Mouse (Mus musculus) olfactory bulb, adult 2 months (tissue): ENCODE results near the gene Rnase2b. TPM values are rescaled to one million over a fixed set of nuclear protein-coding genes. Genes with fewer than 3 reads are reported as not detected.
"Not testable (repeated sequence)": the region's sequence is repeated elsewhere in the genome, so short reads cannot be mapped to it uniquely, and the experiment has no call there.

Source experiments
- H3K27ac ChIP-seq: fragments of 200-500 bp; 2 replicates; pipeline ENCODE4 v1.5.1; 2012; ENCODE audit warnings: low read depth, low read length; ENCODE audit not compliant: insufficient read depth
- H3K4me1 ChIP-seq: fragments of 200-500 bp; 2 replicates; pipeline ENCODE4 v1.6.1; 2012; ENCODE audit warnings: low read length; ENCODE audit not compliant: control insufficient read depth, insufficient read depth
- H3K4me3 ChIP-seq: fragments of 200-500 bp; 2 replicates; pipeline ENCODE4 v1.5.1; 2012; ENCODE audit warnings: mild to moderate bottlenecking, low read depth, low read length, moderate library complexity; ENCODE audit not compliant: insufficient read depth
- CTCF ChIP-seq: fragments of 200-500 bp; IDR thresholded peaks from 2 replicates; pipeline ENCODE4 v1.5.1; 2012; ENCODE audit warnings: low read depth, mild to moderate bottlenecking, low read length, moderate library complexity; ENCODE audit not compliant: insufficient read depth
- POLR2A ChIP-seq: fragments of 200-500 bp; IDR thresholded peaks from 2 replicates; pipeline ENCODE4 v1.6.1; 2012; ENCODE audit warnings: mild to moderate bottlenecking, low read depth, low read length, moderate library complexity; ENCODE audit not compliant: insufficient read depth
- WGBS: fragments of 180-500 bp; shearing (Covaris S2); methylation state at CpG from one replicate; pipeline ENCODE4 v1.1.7; 2018; 5-methylcytosine and 5-hydroxymethylcytosine counted together
- polyA plus RNA-seq: library from polyadenylated mRNA; stranded (reverse); fragments of >200 nt; gene quantifications from 2 replicates; pipeline ENCODE4 v1.2.4, GENCODE M21; 2012; ENCODE audit warnings: low replicate concordance; ENCODE audit not compliant: missing spikeins, insufficient read depth, insufficient read length

Gene Rnase2b
- polyA plus RNA-seq, 1 experiment: not detected

GRCm38 (mm10) chr14:51150206-51150831 is 11.7 kb upstream of the Rnase2b start:
- 84% methylated on average over 3 of the region's 3 CpGs for WGBS
- Histone ChIP-seq H3K27ac (no peak overlapping the region), H3K4me1 (no peaks in the 10 kb centered on the region), H3K4me3 (no peak overlapping the region)
- TF ChIP-seq CTCF (no peak), POLR2A (no peak)

DNA sequence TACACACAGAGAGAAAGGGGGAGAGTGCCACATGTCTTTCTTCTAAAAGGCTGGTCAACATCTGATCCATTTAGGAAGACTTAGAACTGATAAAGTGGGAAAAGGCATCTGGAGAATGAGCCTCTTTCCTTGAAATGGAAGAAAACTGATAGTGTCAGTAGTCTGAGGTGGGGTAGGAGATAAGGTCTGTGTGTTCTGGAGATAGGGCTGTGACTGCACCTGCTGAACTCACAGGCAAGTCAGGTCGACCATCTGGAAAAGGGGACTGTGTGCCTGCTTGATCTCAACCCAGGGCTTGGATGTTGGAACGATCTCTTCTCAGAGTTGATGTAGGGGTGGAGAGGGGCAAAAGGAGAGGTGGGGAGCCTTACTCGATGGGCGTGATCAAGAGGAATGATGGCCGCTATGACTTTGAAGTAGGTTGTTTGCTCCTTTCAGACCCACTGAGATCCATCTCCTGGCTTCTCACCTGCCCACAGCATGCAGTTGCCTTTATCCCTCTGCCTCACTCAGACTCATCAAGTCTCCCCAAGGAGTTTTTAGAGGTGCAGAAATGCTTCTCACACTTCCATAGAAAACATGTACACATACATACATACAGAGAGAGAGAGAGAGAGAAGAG is 9.7 kb upstream of the Rnase2b start:
- WGBS: 89% methylated on average over 5 of the region's 5 CpGs
- H3K4me3 ChIP-seq: no peak overlapping the region
- H3K4me1 ChIP-seq: no peaks in the 10 kb centered on the region
- no peak overlapping the region for H3K27ac ChIP-seq
- no peak for TF ChIP-seq POLR2A

GRCm38 (mm10) chr14:51156056-51156735 is 5.9 kb upstream of the Rnase2b start:
- TF ChIP-seq POLR2A (no peak), CTCF (no peak)
- 92% methylated on average over 5 of the region's 5 CpGs for WGBS

GRCm38 (mm10) chr14:51156736-51157068 is 5.4 kb upstream of the Rnase2b start:
- no peak overlapping the region for H3K27ac ChIP-seq
- no peak overlapping the region for H3K4me3 ChIP-seq
- TF ChIP-seq POLR2A (no peak), CTCF (no peak)
- WGBS: 85% methylated on average over 4 of the region's 4 CpGs
- H3K4me1 ChIP-seq: no peaks in the 10 kb centered on the region

More at GRCm38 (mm10) chr14:51156056-51156735, 5.9 kb upstream of the Rnase2b start:
- H3K27ac ChIP-seq: no peak overlapping the region
- no peaks in the 10 kb centered on the region for H3K4me1 ChIP-seq
- no peak overlapping the region for H3K4me3 ChIP-seq

- no peak for TF ChIP-seq POLR2A
- TF ChIP-seq CTCF: no peak
- no peaks in the 10 kb centered on the region for H3K4me1 ChIP-seq
- no peak overlapping the region for H3K4me3 ChIP-seq
- WGBS: 96% methylated on average over 1 of the region's 1 CpGs
- no peak overlapping the region for H3K27ac ChIP-seq
Observed at GRCm38 (mm10) chr14:51157072-51157471, 5.0 kb upstream of the Rnase2b start.

DNA sequence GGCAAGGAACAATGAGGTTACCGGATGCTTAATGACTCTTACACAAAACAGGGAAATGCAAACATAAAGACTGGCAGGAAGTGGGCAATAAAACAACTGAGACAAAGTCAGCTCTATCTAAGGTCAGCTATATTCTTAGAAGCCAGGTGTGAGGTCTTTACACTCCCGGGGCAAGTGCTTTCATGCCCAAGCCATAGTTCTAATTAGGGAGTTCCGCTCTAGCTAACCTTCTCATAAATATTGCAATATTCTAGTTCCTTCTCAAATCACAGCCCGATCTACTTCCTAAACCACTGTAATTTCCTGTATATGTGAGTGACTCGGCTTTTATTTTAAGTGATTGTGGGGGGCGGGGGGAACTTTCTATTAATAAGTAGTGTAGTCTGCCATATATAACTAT is 1.3 kb downstream of the Rnase2b start:
- 77% methylated on average over 6 of the region's 6 CpGs for WGBS
- H3K27ac ChIP-seq, H3K4me1 ChIP-seq, H3K4me3 ChIP-seq: not testable (repeated sequence)

- no peak overlapping the region for H3K27ac ChIP-seq
- 96% methylated on average over 1 of the region's 1 CpGs for WGBS
- H3K4me3 ChIP-seq: no peak overlapping the region
- H3K4me1 ChIP-seq: no peaks in the 10 kb centered on the region
- TF ChIP-seq CTCF (no peak), POLR2A (no peak)
Observed at GRCm38 (mm10) chr14:51165435-51165834, 3.4 kb downstream of the Rnase2b start.

DNA sequence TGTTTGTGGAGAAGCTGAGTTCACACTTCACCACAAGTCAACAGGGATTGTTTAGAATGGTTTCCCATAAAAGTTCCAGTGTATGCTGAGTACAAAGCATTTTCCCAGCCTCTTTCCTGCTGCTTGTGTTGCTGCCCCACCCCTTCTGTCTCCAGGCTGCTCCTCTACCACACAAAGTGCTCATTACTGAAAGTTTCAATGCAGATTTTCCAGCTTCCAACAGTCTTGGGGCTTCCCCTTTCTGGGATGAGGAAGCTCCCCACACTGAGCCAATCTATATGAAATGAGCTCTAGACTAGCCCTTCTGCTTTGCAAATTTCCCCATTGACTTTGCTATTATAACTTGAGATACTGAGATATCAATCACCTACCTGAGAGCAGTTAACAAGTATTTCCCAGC is 4.0 kb downstream of the Rnase2b start:
- no peak overlapping the region for H3K4me3 ChIP-seq
- H3K4me1 ChIP-seq: no peaks in the 10 kb centered on the region
- TF ChIP-seq POLR2A (no peak), CTCF (no peak)
- H3K27ac ChIP-seq: no peak overlapping the region

DNA sequence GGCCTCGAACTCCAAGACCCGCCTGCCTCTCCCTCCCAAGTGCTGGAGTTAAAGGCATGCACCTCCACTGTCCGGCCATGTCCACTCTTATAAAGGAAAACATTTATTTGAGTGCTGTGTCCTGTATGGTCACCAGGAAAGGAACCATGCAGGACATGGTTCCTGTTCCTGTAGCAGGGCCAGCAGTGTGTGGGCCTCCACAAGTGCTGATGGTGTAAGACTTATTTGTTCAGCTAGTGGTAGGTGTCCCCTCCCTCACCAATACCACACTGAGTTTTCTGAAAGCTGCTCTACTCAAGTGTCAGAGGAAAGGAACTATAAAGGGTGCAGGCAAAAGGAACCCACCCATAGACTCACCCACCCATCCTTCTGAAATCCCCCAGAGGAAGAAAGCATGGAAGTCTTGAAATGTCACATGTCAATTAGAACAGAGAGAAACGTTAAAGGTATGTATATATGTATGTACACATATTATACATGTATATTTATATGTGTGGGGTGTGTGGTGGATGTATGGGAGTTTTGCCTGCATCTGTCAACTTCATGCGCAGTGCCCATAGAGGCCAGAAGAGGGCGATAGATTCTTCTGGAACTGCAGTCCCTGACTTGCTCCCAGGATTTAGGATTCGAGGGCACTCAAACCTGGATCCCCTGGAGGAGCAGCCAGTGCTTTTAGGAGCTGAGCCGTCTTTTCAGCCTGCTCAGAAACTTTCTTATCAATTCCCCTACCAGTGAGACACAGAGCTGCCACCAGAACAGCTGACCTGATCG is 10.2 kb downstream of the Rnase2b start:
- TF ChIP-seq CTCF: 0 out of 2 replicates have a peak, but pooled peaks have one; percentile 24
- H3K4me1 ChIP-seq, H3K27ac ChIP-seq, H3K4me3 ChIP-seq: not testable (repeated sequence)
- 38% methylated on average over 9 of the region's 9 CpGs for WGBS

DNA sequence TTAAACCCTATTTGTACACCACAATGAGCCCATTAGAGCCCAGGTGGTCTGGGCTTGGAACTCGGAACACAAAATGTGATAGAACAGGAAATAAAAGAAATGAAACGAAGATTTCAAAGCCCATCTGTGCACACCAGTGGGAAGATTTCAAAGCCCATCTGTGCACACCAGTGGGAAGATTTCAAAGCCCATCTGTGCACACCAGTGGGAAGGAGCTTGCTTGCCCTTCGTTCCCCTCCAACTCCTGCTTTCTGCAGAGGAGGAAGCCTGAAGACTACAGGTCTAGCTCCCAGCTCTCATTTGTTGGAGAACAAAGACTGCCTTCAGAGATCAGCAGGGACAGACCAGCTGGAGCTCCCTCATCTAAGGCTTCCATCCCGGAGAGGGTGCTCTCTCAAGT is 10.9 kb downstream of the Rnase2b start:
- H3K27ac ChIP-seq, H3K4me1 ChIP-seq, H3K4me3 ChIP-seq: not testable (repeated sequence)
- WGBS: 34% methylated on average over 4 of the region's 4 CpGs
